Mouse (Mus musculus): ENCODE data around the gene Dok7.

- no peak for TF ChIP-seq CTCF (IDR thresholded peaks at IDR 0.05; ENCODE audit: control insufficient read depth, insufficient read depth, insufficient read length)
- no peak for TF ChIP-seq MYOD1 (IDR thresholded peaks at IDR 0.05; ENCODE audit: control insufficient read depth, insufficient read length, low read depth)
- no peak for TF ChIP-seq CEBPB (IDR thresholded peaks at IDR 0.05; ENCODE audit: low read depth)
- no peak for TF ChIP-seq USF1 (IDR thresholded peaks at IDR 0.05; ENCODE audit: low read depth)
- no peak for TF ChIP-seq MAX (IDR thresholded peaks at IDR 0.05)
- no peak for TF ChIP-seq MYOG (IDR thresholded peaks at IDR 0.05; ENCODE audit: control insufficient read depth, extremely low read depth, insufficient read length)
- no peak for TF ChIP-seq FOSL1 (IDR thresholded peaks at IDR 0.05; ENCODE audit: insufficient read depth, low read length, poor library complexity, severe bottlenecking)
These were observed 46.5 kb downstream of the Dok7 start for GRCm38 (mm10) chr5:35103086-35103485.
